Mouse (Mus musculus) hindbrain, postnatal 0 days (tissue): ENCODE results near the gene Arhgef16. TPM values are rescaled to one million over a fixed set of nuclear protein-coding genes. Genes with fewer than 3 reads are reported as not detected.
A peak's percentile ranks its signal among the peaks of the same experiment; 100 is the strongest.

ENCODE experiments used
- ATAC-seq: fragments of 200-750 bp; cut with Nextera tagmentation; 2 replicates; pipeline ENCODE4 v1.8.0; 2017; ENCODE audit warnings: mild to moderate bottlenecking, moderate TSS enrichment, moderate library complexity
- DNase-seq: peaks from one replicate; pipeline ENCODE4 v3.0.0-alpha.2; 2015; ENCODE audit warnings: low spot score
- H3K27ac ChIP-seq: fragments of 300-500 bp; sonication (generic); 2 replicates; pipeline ENCODE4 v1.5.1; 2014; ENCODE audit warnings: mild to moderate bottlenecking
- H3K27me3 ChIP-seq: fragments of 300-500 bp; sonication (generic); 2 replicates; pipeline ENCODE4 v1.6.1; 2014; ENCODE audit warnings: low read length, mixed read lengths; ENCODE audit not compliant: insufficient read depth
- H3K36me3 ChIP-seq: fragments of 300-500 bp; sonication (generic); 2 replicates; pipeline ENCODE4 v1.6.1; 2014; ENCODE audit warnings: low read length, mixed read lengths; ENCODE audit not compliant: insufficient read depth
- H3K4me1 ChIP-seq: fragments of 300-500 bp; sonication (generic); 2 replicates; pipeline ENCODE4 v1.6.1; 2014; ENCODE audit warnings: antibody characterized with exemption, low read length, mixed read lengths; ENCODE audit not compliant: insufficient read depth
- H3K4me2 ChIP-seq: fragments of 300-500 bp; sonication (generic); 2 replicates; pipeline ENCODE4 v1.6.1; 2014; ENCODE audit warnings: low read depth, mild to moderate bottlenecking, low read length, moderate library complexity, mixed read lengths
- H3K4me3 ChIP-seq: fragments of 300-500 bp; sonication (generic); 2 replicates; pipeline ENCODE4 v1.5.1; 2014; ENCODE audit warnings: low read length
- H3K9ac ChIP-seq: fragments of 300-500 bp; sonication (generic); replicated peaks from 2 replicates; pipeline ENCODE4 v1.6.1; 2014; ENCODE audit warnings: mild to moderate bottlenecking, low read length, moderate library complexity, mixed read lengths
- H3K9me3 ChIP-seq: fragments of 300-500 bp; sonication (generic); 2 replicates; pipeline ENCODE4 v1.6.1; 2016; ENCODE audit warnings: low read length, mixed read lengths
- CTCF ChIP-seq: IDR thresholded peaks from 2 replicates; pipeline ENCODE4 v1.5.1; 2016; ENCODE audit warnings: antibody characterized with exemption, control low read depth, low read depth
- WGBS: fragments of 180-500 bp; shearing (Covaris S2); extraction: QIAGEN DNeasy Blood & Tissue Kit; methylation state at CpG from one replicate; pipeline ENCODE4 v1.1.7; 2014; 5-methylcytosine and 5-hydroxymethylcytosine counted together
- polyA plus RNA-seq: library from polyadenylated mRNA; unstranded; fragments of >200 nt; fragmentation: Nextera tagmentation; extraction: Ambion mirVana; gene quantifications from 2 replicates; pipeline ENCODE4 v1.2.1, GENCODE M21; 2015
- total RNA-seq: library from RNA; depleted of rRNA; stranded (reverse); fragments of >200 nt; gene quantifications from 2 replicates; pipeline ENCODE4 v1.2.3, GENCODE M21; 2014; rRNA removed

Arhgef16 gene
- total RNA-seq = 4.3 and 5.3 TPM in 2 replicates
- 2.0 and 2.6 TPM in 2 replicates for polyA plus RNA-seq

- Histone ChIP-seq H3K9me3 (no peaks in the 10 kb centered on the region), H3K4me1 (no peaks in the 10 kb centered on the region), H3K27me3 (peaks cover 24% of the 10 kb centered on the region; the same call in 1 of the 2 replicates), H3K27ac (no peak within 1 kb of the TSS), H3K4me3 (no peak within 1 kb of the TSS), H3K36me3 (no peaks in the 10 kb centered on the region), H3K9ac (no peak within 1 kb of the TSS), H3K4me2 (no peak within 1 kb of the TSS)
- DNase-seq (peak; percentile 81), ATAC-seq (peak; percentile 66)
- WGBS = 26% methylated on average over 7 of the region's 7 CpGs
- TF ChIP-seq CTCF = peak; percentile 96
Observed at GRCm38 (mm10) chr4:154301466-154301881, at the start of gene Arhgef16. Gene Arhgef16, minus strand, starts transcription at chr4:154301676.

GRCm38 (mm10) chr4:154348197-154348786, 46.8 kb upstream of the Arhgef16 start:
- WGBS = 47% methylated on average over 11 of the region's 11 CpGs
- Histone ChIP-seq H3K4me3 (no peak overlapping the region), H3K27me3 (no peaks in the 10 kb centered on the region), H3K9ac (no peak overlapping the region), H3K27ac (no peak overlapping the region), H3K36me3 (no peaks in the 10 kb centered on the region), H3K9me3 (no peaks in the 10 kb centered on the region), H3K4me2 (no peak overlapping the region), H3K4me1 (peaks cover 3% of the 10 kb centered on the region; the same call in 1 of the 2 replicates)
- ATAC-seq (no peak), DNase-seq (no peak)
- TF ChIP-seq CTCF = no peak

GRCm38 (mm10) chr4:154346731-154347522, 45.5 kb upstream of the Arhgef16 start:
- ATAC-seq = no peak; the same call in 1 of the 2 replicates
- Histone ChIP-seq H3K4me1 (peaks cover 3% of the 10 kb centered on the region; the same call in 1 of the 2 replicates), H3K9ac (no peak overlapping the region), H3K36me3 (no peaks in the 10 kb centered on the region), H3K27ac (no peak overlapping the region), H3K9me3 (no peaks in the 10 kb centered on the region), H3K4me3 (no peak overlapping the region), H3K27me3 (no peaks in the 10 kb centered on the region), H3K4me2 (no peak overlapping the region)
- peak; percentile 37 for DNase-seq
- WGBS = 45% methylated on average over 19 of the region's 19 CpGs
- TF ChIP-seq CTCF = no peak

GRCm38 (mm10) chr4:154336650-154337049, 35.2 kb upstream of the Arhgef16 start:
- Histone ChIP-seq H3K4me2 (no peak overlapping the region), H3K27me3 (no peaks in the 10 kb centered on the region), H3K4me3 (no peak overlapping the region), H3K9ac (no peak overlapping the region), H3K4me1 (0 out of 2 replicates have a peak, but pooled peaks cover 6% of the 10 kb centered on the region), H3K36me3 (no peaks in the 10 kb centered on the region), H3K27ac (no peak overlapping the region; the same call in 1 of the 2 replicates), H3K9me3 (no peaks in the 10 kb centered on the region)
- no peak for ATAC-seq
- no peak for DNase-seq
- WGBS = 35% methylated on average over 10 of the region's 10 CpGs
- no peak for TF ChIP-seq CTCF

- WGBS = 27% methylated on average over 12 of the region's 12 CpGs
- no peak within 1 kb of the TSS for H3K9ac ChIP-seq
- H3K4me1 ChIP-seq = 0 out of 2 replicates have a peak, but pooled peaks cover 6% of the 10 kb centered on the region
- DNase-seq (peak; percentile 73), ATAC-seq (peak; percentile 85)
- no peak for TF ChIP-seq CTCF
- no peak within 1 kb of the TSS for H3K4me3 ChIP-seq
- H3K9me3 ChIP-seq = no peaks in the 10 kb centered on the region
- H3K36me3 ChIP-seq = no peaks in the 10 kb centered on the region
- no peaks in the 10 kb centered on the region for H3K27me3 ChIP-seq
- H3K27ac ChIP-seq = peak within 1 kb of the TSS; percentile 56; the same call in 1 of the 2 replicates
- H3K4me2 ChIP-seq = peak within 1 kb of the TSS; percentile 40
Observed at GRCm38 (mm10) chr4:154335761-154336160, 34.3 kb upstream of the Arhgef16 start, which contains the start of gene B230104I21Rik. Gene B230104I21Rik, plus strand, starts transcription at chr4:154336127.

GRCm38 (mm10) chr4:154334699-154335402, 33.4 kb upstream of the Arhgef16 start:
- no peaks in the 10 kb centered on the region for H3K9me3 ChIP-seq
- WGBS = 63% methylated on average over 46 of the region's 48 CpGs
- no peak overlapping the region for H3K9ac ChIP-seq
- TF ChIP-seq CTCF = no peak
- no peak overlapping the region for H3K4me3 ChIP-seq
- H3K36me3 ChIP-seq = no peaks in the 10 kb centered on the region
- 0 out of 2 replicates have a peak, but pooled peaks cover 6% of the 10 kb centered on the region for H3K4me1 ChIP-seq
- no peak overlapping the region for H3K27ac ChIP-seq
- ATAC-seq = no peak
- H3K4me2 ChIP-seq = peak overlapping the region; percentile 40
- H3K27me3 ChIP-seq = no peaks in the 10 kb centered on the region
- DNase-seq = peak; percentile 73
